Mouse (Mus musculus) forebrain, embryonic 11.5 days (tissue): Measurements from ENCODE around the gene Mrps21. TPM values are rescaled to one million over a fixed set of nuclear protein-coding genes. Genes with fewer than 3 reads are reported as not detected.
"Not testable (repeated sequence)": the region's sequence is repeated elsewhere in the genome, so short reads cannot be mapped to it uniquely, and the experiment has no call there.

Source experiments
- ATAC-seq: fragments of 200-750 bp; cut with Nextera tagmentation; replicated peaks from 2 replicates; pipeline ENCODE4 v1.8.0; 2017; ENCODE audit warnings: moderate TSS enrichment; ENCODE audit not compliant: low FRiP score
- DNase-seq: peaks from one replicate; pipeline ENCODE4 v3.0.0-alpha.2; 2017; ENCODE audit warnings: low spot score
- H3K27ac ChIP-seq: fragments of 300-500 bp; sonication (generic); 2 replicates; pipeline ENCODE4 v1.5.1; 2014; ENCODE audit warnings: low read depth, low read length
- H3K27me3 ChIP-seq: fragments of 300-500 bp; sonication (generic); 2 replicates; pipeline ENCODE4 v1.6.1; 2014; ENCODE audit warnings: mild to moderate bottlenecking, low read length, mixed read lengths; ENCODE audit not compliant: control insufficient read depth, insufficient read depth
- H3K36me3 ChIP-seq: fragments of 300-500 bp; sonication (generic); 2 replicates; pipeline ENCODE4 v1.6.1; 2014; ENCODE audit warnings: mild to moderate bottlenecking, low read length, moderate library complexity, mixed read lengths; ENCODE audit not compliant: control insufficient read depth, insufficient read depth
- H3K4me1 ChIP-seq: fragments of 300-500 bp; sonication (generic); replicated peaks from 2 replicates; pipeline ENCODE4 v1.6.1; 2014; ENCODE audit warnings: low read length, mixed read lengths; ENCODE audit not compliant: control insufficient read depth, insufficient read depth
- H3K4me2 ChIP-seq: fragments of 300-500 bp; sonication (generic); 2 replicates; pipeline ENCODE4 v1.6.1; 2014; ENCODE audit warnings: low read depth, mild to moderate bottlenecking, low read length, moderate library complexity, mixed read lengths; ENCODE audit not compliant: severe bottlenecking
- H3K4me3 ChIP-seq: fragments of 300-500 bp; sonication (generic); 2 replicates; pipeline ENCODE4 v1.5.1; 2014; ENCODE audit warnings: low read depth, low read length
- H3K9ac ChIP-seq: fragments of 300-500 bp; sonication (generic); 2 replicates; pipeline ENCODE4 v1.6.1; 2014; ENCODE audit warnings: low read length
- H3K9me3 ChIP-seq: fragments of 300-500 bp; sonication (generic); 2 replicates; pipeline ENCODE4 v1.6.1; 2016; ENCODE audit warnings: low read length, mixed read lengths; ENCODE audit not compliant: control insufficient read depth
- WGBS: fragments of 180-500 bp; shearing (Covaris S2); extraction: QIAGEN DNeasy Blood & Tissue Kit; methylation state at CpG from one replicate; pipeline ENCODE4 v1.1.7; 2014; 5-methylcytosine and 5-hydroxymethylcytosine counted together
- polyA plus RNA-seq: library from polyadenylated mRNA; unstranded; fragments of >200 nt; fragmentation: Nextera tagmentation; extraction: Ambion mirVana; gene quantifications from 2 replicates; pipeline ENCODE4 v1.2.1, GENCODE M21; 2014

Gene Mrps21
- polyA plus RNA-seq, 1 experiment from 2014 or later = 322 TPM

- no peak overlapping the region for H3K9ac ChIP-seq
- no peaks in the 10 kb centered on the region for H3K9me3 ChIP-seq
- no peak overlapping the region for H3K4me3 ChIP-seq
- no peak overlapping the region for H3K4me2 ChIP-seq
- no peaks in the 10 kb centered on the region for H3K27me3 ChIP-seq
- 95% methylated on average over 20 of the region's 20 CpGs for WGBS
- ATAC-seq (no peak), DNase-seq (no peak)
- no peaks in the 10 kb centered on the region for H3K4me1 ChIP-seq
- H3K36me3 ChIP-seq = peaks cover 3% of the 10 kb centered on the region
- H3K27ac ChIP-seq = no peak overlapping the region
These were observed 5.7 kb downstream of the Mrps21 start for GRCm38 (mm10) chr3:95865571-95865970.

GRCm38 (mm10) chr3:95865050-95865449 is 6.3 kb downstream of the Mrps21 start:
- Histone ChIP-seq H3K27me3 (no peaks in the 10 kb centered on the region), H3K4me1 (no peaks in the 10 kb centered on the region), H3K27ac (no peak overlapping the region), H3K9me3 (no peaks in the 10 kb centered on the region), H3K4me2 (no peak overlapping the region), H3K4me3 (no peak overlapping the region), H3K9ac (no peak overlapping the region), H3K36me3 (peaks cover 3% of the 10 kb centered on the region)
- 96% methylated on average over 5 of the region's 5 CpGs for WGBS
- ATAC-seq (no peak), DNase-seq (no peak)

GRCm38 (mm10) chr3:95863578-95863977 is 7.7 kb downstream of the Mrps21 start:
- 76% methylated on average over 7 of the region's 7 CpGs for WGBS
- no peak overlapping the region for H3K27ac ChIP-seq
- H3K36me3 ChIP-seq = peaks cover 3% of the 10 kb centered on the region
- no peaks in the 10 kb centered on the region for H3K4me1 ChIP-seq
- no peak overlapping the region for H3K9ac ChIP-seq
- no peaks in the 10 kb centered on the region for H3K9me3 ChIP-seq
- ATAC-seq (no peak), DNase-seq (no peak)
- H3K27me3 ChIP-seq = no peaks in the 10 kb centered on the region
- no peak overlapping the region for H3K4me3 ChIP-seq
- no peak overlapping the region for H3K4me2 ChIP-seq

- WGBS = 29% methylated on average over 2 of the region's 2 CpGs
- no peak overlapping the region for H3K9ac ChIP-seq
- H3K9me3 ChIP-seq = no peaks in the 10 kb centered on the region
- ATAC-seq (peak; percentile 53; the same call in 1 of the 2 replicates), DNase-seq (peak; percentile 70)
- H3K4me1 ChIP-seq = no peaks in the 10 kb centered on the region
- H3K27ac ChIP-seq = no peak overlapping the region
- no peak overlapping the region for H3K4me3 ChIP-seq
- no peaks in the 10 kb centered on the region for H3K27me3 ChIP-seq
- no peak overlapping the region for H3K4me2 ChIP-seq
- peaks cover 3% of the 10 kb centered on the region for H3K36me3 ChIP-seq
These were observed 9.5 kb downstream of the Mrps21 start for GRCm38 (mm10) chr3:95861796-95862195.

DNA sequence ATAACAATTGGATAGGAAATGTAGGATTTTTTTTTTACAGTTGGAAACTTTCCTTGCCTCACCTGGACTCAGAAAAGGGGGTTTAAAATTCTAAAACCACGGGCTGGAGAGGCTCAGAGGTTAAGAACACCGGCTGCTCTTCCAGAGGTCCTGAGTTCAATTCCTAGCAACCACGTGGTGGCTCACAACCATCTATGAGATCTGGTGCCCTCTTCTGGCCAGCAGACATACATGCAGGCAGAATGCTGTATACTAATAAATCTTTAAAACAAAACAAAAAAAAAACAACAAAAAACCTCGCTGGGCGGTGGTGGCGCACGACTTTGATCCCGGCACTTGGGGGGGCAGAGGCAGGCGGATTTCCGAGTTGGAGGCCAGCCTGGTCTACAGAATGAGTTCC is 10.1 kb downstream of the Mrps21 start:
- Histone ChIP-seq H3K9me3 (no peaks in the 10 kb centered on the region), H3K27ac (no peak overlapping the region), H3K4me2 (no peak overlapping the region), H3K4me3 (no peak overlapping the region), H3K4me1 (no peaks in the 10 kb centered on the region; the same call in 1 of the 2 replicates), H3K27me3 (no peaks in the 10 kb centered on the region), H3K36me3 (peaks cover 3% of the 10 kb centered on the region), H3K9ac (no peak overlapping the region)
- ATAC-seq = no peak
- no peak for DNase-seq
- WGBS = 76% methylated on average over 10 of the region's 10 CpGs

GRCm38 (mm10) chr3:95860323-95860722 is 11.0 kb downstream of the Mrps21 start:
- Histone ChIP-seq H3K4me2 (no peak overlapping the region), H3K27ac (no peak overlapping the region), H3K36me3 (peaks cover 3% of the 10 kb centered on the region), H3K4me3 (no peak overlapping the region), H3K9ac (no peak overlapping the region), H3K27me3 (no peaks in the 10 kb centered on the region), H3K9me3 (no peaks in the 10 kb centered on the region), H3K4me1 (no peaks in the 10 kb centered on the region; the same call in 1 of the 2 replicates)
- DNase-seq (no peak), ATAC-seq (no peak)
- 93% methylated on average over 3 of the region's 3 CpGs for WGBS

- H3K36me3 ChIP-seq, H3K27ac ChIP-seq, DNase-seq, ATAC-seq, H3K9ac ChIP-seq, H3K27me3 ChIP-seq, H3K4me3 ChIP-seq, H3K4me1 ChIP-seq, H3K4me2 ChIP-seq, H3K9me3 ChIP-seq: not testable (repeated sequence)
- WGBS = 86% methylated on average over 3 of the region's 3 CpGs
These were observed 13.0 kb downstream of the Mrps21 start for GRCm38 (mm10) chr3:95858278-95858677.

GRCm38 (mm10) chr3:95857050-95857449 is 14.3 kb downstream of the Mrps21 start:
- 79% methylated on average over 1 of the region's 1 CpGs for WGBS
- not testable (repeated sequence) for H3K4me1 ChIP-seq, H3K4me2 ChIP-seq, H3K36me3 ChIP-seq, DNase-seq, H3K4me3 ChIP-seq, H3K27me3 ChIP-seq, H3K27ac ChIP-seq, H3K9me3 ChIP-seq, H3K9ac ChIP-seq, ATAC-seq

- Histone ChIP-seq H3K9me3 (no peaks in the 10 kb centered on the region), H3K27ac (peak overlapping the region; percentile 62; the same call in 1 of the 2 replicates)
- 26% methylated on average over 7 of the region's 7 CpGs for WGBS
These were observed 15.2 kb downstream of the Mrps21 start for GRCm38 (mm10) chr3:95856115-95856514.

More at GRCm38 (mm10) chr3:95856115-95856514, 15.2 kb downstream of the Mrps21 start:
- Histone ChIP-seq H3K9ac (peak overlapping the region; percentile 79), H3K27me3 (no peaks in the 10 kb centered on the region), H3K4me1 (no peaks in the 10 kb centered on the region; the same call in 1 of the 2 replicates), H3K4me3 (peak overlapping the region; percentile 87), H3K36me3 (peaks cover 6% of the 10 kb centered on the region; the same call in 1 of the 2 replicates), H3K4me2 (peak overlapping the region; percentile 56)
- ATAC-seq = no peak; the same call in 1 of the 2 replicates
- no peak for DNase-seq
